Mouse (Mus musculus): ENCODE results near the gene Gk. TPM values are rescaled to one million over a fixed set of nuclear protein-coding genes. Genes with fewer than 3 reads are reported as not detected.

The Gk gene
- polyA plus RNA-seq, 1 experiment from 2014 or later: 17.8 TPM

- Histone ChIP-seq H3K9me3 (ENCODE audit: control insufficient read depth, low read length) (no peaks in the 10 kb centered on the region), H3K4me2 (replicated peaks; ENCODE audit: low read depth) (peak overlapping the region; percentile 59), H3K27ac (replicated peaks) (peak overlapping the region; percentile 86), H3K4me3 (ENCODE audit: low read depth, low read length) (peak overlapping the region; percentile 48), H3K36me3 (ENCODE audit: control insufficient read depth, insufficient read depth, low read length) (no peaks in the 10 kb centered on the region), H3K9ac (ENCODE audit: low read length) (peak overlapping the region; percentile 61), H3K4me1 (replicated peaks; ENCODE audit: control insufficient read depth, insufficient read depth) (no peaks in the 10 kb centered on the region), H3K27me3 (ENCODE audit: control insufficient read depth, insufficient read depth, low read length) (no peaks in the 10 kb centered on the region)
- no peak for DNase-seq (ENCODE audit: low spot score)
- ATAC-seq (ENCODE audit: low FRiP score, low TSS enrichment): no peak
- WGBS: 21% methylated on average over 21 of the region's 22 CpGs
- TF ChIP-seq EP300 (optimal IDR thresholded peaks at IDR 0.05): no peak
- no peak for TF ChIP-seq CTCF (IDR thresholded peaks at IDR 0.05; ENCODE audit: low read depth)
Measured at GRCm38 (mm10) chrX:85775879-85776543, 608 bp downstream of the Gk start.

GRCm38 (mm10) chrX:85771303-85771702 is 5.3 kb downstream of the Gk start:
- Histone ChIP-seq H3K4me1 (replicated peaks; ENCODE audit: control insufficient read depth, insufficient read depth) (no peaks in the 10 kb centered on the region), H3K9ac (ENCODE audit: low read length) (no peak overlapping the region)
- peak; percentile 54; the same call in 1 of the 2 replicates for ATAC-seq (ENCODE audit: low FRiP score, low TSS enrichment)

GRCm38 (mm10) chrX:85770747-85771146 is 5.9 kb downstream of the Gk start:
- H3K4me1 ChIP-seq (replicated peaks; ENCODE audit: control insufficient read depth, insufficient read depth): no peaks in the 10 kb centered on the region
- H3K27ac ChIP-seq (replicated peaks): no peak overlapping the region
- H3K4me2 ChIP-seq (replicated peaks; ENCODE audit: low read depth): no peak overlapping the region
- H3K9ac ChIP-seq (ENCODE audit: low read length): no peak overlapping the region
- no peaks in the 10 kb centered on the region for H3K9me3 ChIP-seq (ENCODE audit: control insufficient read depth, low read length)
- no peak for DNase-seq (ENCODE audit: low spot score)
- 82% methylated on average over 3 of the region's 3 CpGs for WGBS
- H3K4me3 ChIP-seq (ENCODE audit: low read depth, low read length): no peak overlapping the region
- no peak for ATAC-seq (ENCODE audit: low FRiP score, low TSS enrichment)
- TF ChIP-seq CTCF (IDR thresholded peaks at IDR 0.05; ENCODE audit: low read depth): no peak
- TF ChIP-seq EP300 (optimal IDR thresholded peaks at IDR 0.05): no peak
- no peaks in the 10 kb centered on the region for H3K27me3 ChIP-seq (ENCODE audit: control insufficient read depth, insufficient read depth, low read length)
- no peaks in the 10 kb centered on the region for H3K36me3 ChIP-seq (ENCODE audit: control insufficient read depth, insufficient read depth, low read length)

More at GRCm38 (mm10) chrX:85771303-85771702, 5.3 kb downstream of the Gk start:
- WGBS: 54% methylated on average over 3 of the region's 3 CpGs
- Histone ChIP-seq H3K4me2 (replicated peaks; ENCODE audit: low read depth) (no peak overlapping the region), H3K4me3 (ENCODE audit: low read depth, low read length) (no peak overlapping the region), H3K27me3 (ENCODE audit: control insufficient read depth, insufficient read depth, low read length) (no peaks in the 10 kb centered on the region), H3K27ac (replicated peaks) (0 out of 2 replicates have a peak overlapping the region, but pooled peaks have one; percentile 18), H3K9me3 (ENCODE audit: control insufficient read depth, low read length) (no peaks in the 10 kb centered on the region), H3K36me3 (ENCODE audit: control insufficient read depth, insufficient read depth, low read length) (no peaks in the 10 kb centered on the region)
- DNase-seq (ENCODE audit: low spot score): no peak
- no peak for TF ChIP-seq EP300 (optimal IDR thresholded peaks at IDR 0.05)
- TF ChIP-seq CTCF (IDR thresholded peaks at IDR 0.05; ENCODE audit: low read depth): no peak

- no peaks in the 10 kb centered on the region for H3K36me3 ChIP-seq (ENCODE audit: control insufficient read depth, insufficient read depth, low read length)
- no peak overlapping the region for H3K27ac ChIP-seq (replicated peaks)
- no peaks in the 10 kb centered on the region for H3K27me3 ChIP-seq (ENCODE audit: control insufficient read depth, insufficient read depth, low read length)
- TF ChIP-seq CTCF (IDR thresholded peaks at IDR 0.05; ENCODE audit: low read depth) (no peak), EP300 (optimal IDR thresholded peaks at IDR 0.05) (no peak)
- WGBS: 44% methylated on average over 2 of the region's 2 CpGs
- DNase-seq (ENCODE audit: low spot score) (no peak), ATAC-seq (ENCODE audit: low FRiP score, low TSS enrichment) (no peak)
- H3K9ac ChIP-seq (ENCODE audit: low read length): no peak overlapping the region
- H3K9me3 ChIP-seq (ENCODE audit: control insufficient read depth, low read length): no peaks in the 10 kb centered on the region
- H3K4me3 ChIP-seq (ENCODE audit: low read depth, low read length): no peak overlapping the region
- no peaks in the 10 kb centered on the region for H3K4me1 ChIP-seq (replicated peaks; ENCODE audit: control insufficient read depth, insufficient read depth)
- no peak overlapping the region for H3K4me2 ChIP-seq (replicated peaks; ENCODE audit: low read depth)
Measured at GRCm38 (mm10) chrX:85768578-85768977, 8.0 kb downstream of the Gk start.

- H3K4me1 ChIP-seq (replicated peaks; ENCODE audit: control insufficient read depth, insufficient read depth): no peaks in the 10 kb centered on the region
- no peak overlapping the region for H3K27ac ChIP-seq (replicated peaks)
- H3K9me3 ChIP-seq (ENCODE audit: control insufficient read depth, low read length): no peaks in the 10 kb centered on the region
- H3K36me3 ChIP-seq (ENCODE audit: control insufficient read depth, insufficient read depth, low read length): no peaks in the 10 kb centered on the region
- WGBS: 49% methylated on average over 3 of the region's 3 CpGs
- H3K9ac ChIP-seq (ENCODE audit: low read length): no peak overlapping the region
- TF ChIP-seq CTCF (IDR thresholded peaks at IDR 0.05; ENCODE audit: low read depth) (no peak), EP300 (optimal IDR thresholded peaks at IDR 0.05) (no peak)
- no peak for DNase-seq (ENCODE audit: low spot score)
- H3K27me3 ChIP-seq (ENCODE audit: control insufficient read depth, insufficient read depth, low read length): no peaks in the 10 kb centered on the region
- no peak overlapping the region for H3K4me2 ChIP-seq (replicated peaks; ENCODE audit: low read depth)
- ATAC-seq (ENCODE audit: low FRiP score, low TSS enrichment): 0 out of 2 replicates have a peak, but pooled peaks have one; percentile 47
- H3K4me3 ChIP-seq (ENCODE audit: low read depth, low read length): no peak overlapping the region
Measured at GRCm38 (mm10) chrX:85756005-85756404, 20.6 kb downstream of the Gk start.

- ATAC-seq (ENCODE audit: low FRiP score, low TSS enrichment): no peak
- 77% methylated on average over 3 of the region's 3 CpGs for WGBS
- Histone ChIP-seq H3K4me1 (replicated peaks; ENCODE audit: control insufficient read depth, insufficient read depth) (no peaks in the 10 kb centered on the region), H3K9ac (ENCODE audit: low read length) (no peak overlapping the region), H3K4me2 (replicated peaks; ENCODE audit: low read depth) (no peak overlapping the region), H3K9me3 (ENCODE audit: control insufficient read depth, low read length) (no peaks in the 10 kb centered on the region), H3K36me3 (ENCODE audit: control insufficient read depth, insufficient read depth, low read length) (no peaks in the 10 kb centered on the region), H3K27ac (replicated peaks) (no peak overlapping the region), H3K27me3 (ENCODE audit: control insufficient read depth, insufficient read depth, low read length) (no peaks in the 10 kb centered on the region), H3K4me3 (ENCODE audit: low read depth, low read length) (no peak overlapping the region)
- DNase-seq (ENCODE audit: low spot score): no peak
- TF ChIP-seq CTCF (IDR thresholded peaks at IDR 0.05; ENCODE audit: low read depth) (no peak), EP300 (optimal IDR thresholded peaks at IDR 0.05) (no peak)
Measured at GRCm38 (mm10) chrX:85743837-85744236, 32.8 kb downstream of the Gk start.

Measured in stomach, postnatal 0 days (tissue).